Mouse (Mus musculus) monocyte, adult 5-6 weeks (primary cell): ENCODE results near the gene Uchl1. TPM values are rescaled to one million over a fixed set of nuclear protein-coding genes. Genes with fewer than 3 reads are reported as not detected.

ENCODE experiments used
- ATAC-seq: fragments of 153-309, 156-312 bp; replicated peaks from 2 replicates; pipeline ENCODE4 v1.8.0; 2017; ENCODE audit warnings: mild to moderate bottlenecking; ENCODE audit not compliant: low TSS enrichment, insufficient number of reproducible peaks, severe bottlenecking, poor library complexity, low FRiP score
- total RNA-seq: library from RNA; stranded (forward); fragments of 200-1000, 200-491, 200-594 nt; gene quantifications from 3 replicates; pipeline ENCODE4 v1.2.3, GENCODE M21; 2017

The Uchl1 gene
- total RNA-seq, 1 experiment from 2014 or later: not detected

- no peak for ATAC-seq
These were observed 26.1 kb downstream of the Uchl1 start for GRCm38 (mm10) chr5:66701951-66702350.

GRCm38 (mm10) chr5:66703317-66704004, 27.6 kb downstream of the Uchl1 start:
- no peak for ATAC-seq

- no peak for ATAC-seq
These were observed 32.0 kb downstream of the Uchl1 start for GRCm38 (mm10) chr5:66707859-66708258.

GRCm38 (mm10) chr5:66710445-66711019, 34.6 kb downstream of the Uchl1 start:
- no peak for ATAC-seq

- ATAC-seq: no peak
These were observed 36.9 kb downstream of the Uchl1 start for GRCm38 (mm10) chr5:66712801-66713200.

GRCm38 (mm10) chr5:66715498-66715931, 39.6 kb downstream of the Uchl1 start:
- no peak for ATAC-seq

DNA sequence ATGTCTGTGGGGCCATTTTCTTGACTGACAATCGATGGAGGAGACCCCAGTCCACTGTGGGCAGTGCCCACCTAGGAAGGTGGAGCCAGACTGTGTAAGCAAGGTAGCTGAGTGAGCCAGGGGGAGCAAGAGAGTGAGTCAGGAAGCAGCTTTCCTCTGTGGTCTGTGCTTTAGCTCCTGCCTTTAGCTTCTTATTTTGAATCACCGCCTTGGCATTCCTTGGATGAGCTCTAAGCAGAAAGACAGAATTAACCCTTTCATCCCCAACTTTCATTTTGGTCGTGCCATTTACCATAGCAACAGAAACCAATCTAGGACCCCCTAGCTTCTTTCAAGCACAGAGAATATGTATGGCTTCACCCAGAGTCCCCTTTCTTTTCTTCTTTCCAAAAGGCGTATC, 42.0 kb downstream of the Uchl1 start:
- ATAC-seq: no peak

- no peak for ATAC-seq
These were observed 42.5 kb downstream of the Uchl1 start for GRCm38 (mm10) chr5:66718413-66718812.

DNA sequence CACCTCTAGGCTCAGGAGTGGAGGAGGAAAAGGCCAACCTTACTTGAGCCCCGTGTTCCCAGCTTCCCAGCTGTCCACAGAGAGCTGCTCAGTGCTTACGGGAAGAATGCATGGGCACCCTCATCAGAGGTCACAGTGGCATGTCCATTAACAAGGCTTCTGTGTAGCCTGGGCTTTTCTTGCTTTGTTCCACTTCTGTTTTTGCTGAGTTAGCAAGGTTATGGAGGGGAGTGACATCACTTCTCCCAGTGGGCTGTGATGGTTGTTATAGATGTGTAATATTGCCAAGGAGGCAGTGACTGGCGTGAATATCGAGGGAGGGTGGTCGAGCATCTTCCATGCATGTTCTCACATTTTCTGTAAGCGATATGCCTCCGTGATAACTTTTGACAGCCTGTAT, 43.0 kb downstream of the Uchl1 start:
- no peak for ATAC-seq

DNA sequence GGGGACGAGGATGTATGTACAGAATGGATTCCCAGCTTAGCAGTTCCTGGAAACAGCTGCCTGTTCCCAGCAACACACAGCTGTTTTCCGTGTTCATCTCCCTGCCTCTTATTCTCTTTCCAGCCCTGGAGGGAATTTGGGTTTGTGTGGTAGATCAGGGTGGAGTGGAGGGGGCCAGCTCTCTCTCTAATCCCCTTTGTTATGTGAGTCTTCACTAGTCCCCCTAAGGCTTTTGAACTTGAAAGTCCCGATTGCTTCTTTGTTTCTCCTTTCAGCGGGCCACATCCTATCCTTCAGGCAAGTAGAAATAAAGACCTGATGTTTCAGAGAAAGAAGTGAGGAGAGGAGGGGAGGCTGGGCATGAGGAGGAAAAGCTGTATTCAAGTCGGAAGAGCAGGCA, 45.0 kb downstream of the Uchl1 start:
- no peak for ATAC-seq

- no peak for ATAC-seq
These were observed 46.7 kb downstream of the Uchl1 start for GRCm38 (mm10) chr5:66722586-66722985.

GRCm38 (mm10) chr5:66723037-66723436, 47.1 kb downstream of the Uchl1 start:
- ATAC-seq: no peak

DNA sequence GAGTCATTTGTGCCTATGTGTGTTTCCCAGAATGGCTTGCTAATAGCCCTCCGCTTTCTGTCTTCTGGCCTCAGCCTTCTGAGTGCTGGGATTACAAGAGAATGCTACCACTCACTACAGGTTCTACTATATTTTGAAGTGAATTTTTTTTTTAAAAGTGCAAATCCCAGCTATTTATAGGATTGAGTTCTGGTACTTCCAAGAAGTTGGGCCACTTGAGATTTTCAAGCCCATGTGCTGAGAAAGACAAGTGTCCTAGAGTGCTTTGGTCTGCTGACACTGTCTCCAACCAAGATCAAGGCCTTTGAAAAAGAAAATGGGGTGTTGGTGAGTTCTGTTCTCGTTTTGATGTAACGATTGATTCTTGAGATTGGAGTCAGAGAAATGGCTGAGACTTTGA, 47.7 kb downstream of the Uchl1 start:
- no peak for ATAC-seq

- ATAC-seq: no peak
These were observed 53.4 kb downstream of the Uchl1 start for GRCm38 (mm10) chr5:66729306-66729705.

DNA sequence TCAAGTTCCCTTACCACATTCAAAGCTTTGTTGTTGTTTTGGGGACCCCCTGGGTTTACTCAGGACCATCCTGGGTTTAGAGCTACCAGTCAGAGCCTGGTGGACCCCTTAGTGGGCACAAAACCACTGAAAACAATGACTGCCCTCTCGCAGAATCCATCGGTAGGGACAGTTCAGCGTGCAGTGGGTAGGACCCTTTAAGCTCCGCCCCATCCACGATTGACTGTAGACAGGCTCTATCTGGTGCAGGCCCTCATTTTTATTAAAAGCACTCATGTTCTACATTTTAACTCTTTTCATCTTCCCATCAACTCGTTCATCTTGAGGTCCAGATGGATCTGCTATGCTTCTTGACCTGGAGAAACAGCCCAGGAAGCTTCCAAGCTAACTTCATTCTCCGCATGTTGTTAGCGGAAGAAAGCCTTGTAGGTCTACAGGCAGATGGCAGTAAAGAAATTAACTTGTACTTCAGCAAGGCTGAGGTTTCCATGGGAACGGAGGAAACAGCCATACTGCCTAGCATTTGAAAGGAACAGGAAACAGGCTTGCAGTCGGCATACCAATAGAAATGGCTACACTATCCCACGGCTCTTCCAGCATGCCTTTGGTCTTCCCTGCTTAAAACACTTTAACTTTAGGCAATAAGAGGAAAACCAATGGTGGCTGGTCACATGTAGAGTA, 54.9 kb downstream of the Uchl1 start:
- ATAC-seq: no peak

DNA sequence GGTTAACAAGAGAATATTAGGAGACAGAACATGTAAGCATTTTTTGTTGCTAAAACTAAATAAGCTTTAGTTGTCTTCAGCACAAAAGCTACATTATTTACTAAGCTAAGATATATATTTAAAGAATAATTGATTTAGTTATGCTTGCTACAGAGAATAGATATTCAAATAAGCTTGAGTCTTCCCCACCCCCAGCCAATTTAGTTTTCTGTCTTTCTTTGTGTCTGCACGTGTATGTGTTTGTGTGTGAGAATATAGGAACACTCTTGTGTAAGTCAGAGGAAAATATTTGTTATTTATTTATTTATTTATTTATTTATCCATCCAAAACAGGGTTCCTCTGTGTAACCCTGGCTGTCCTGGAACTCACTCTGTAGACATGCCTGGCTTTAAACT, 55.4 kb downstream of the Uchl1 start:
- no peak for ATAC-seq

DNA sequence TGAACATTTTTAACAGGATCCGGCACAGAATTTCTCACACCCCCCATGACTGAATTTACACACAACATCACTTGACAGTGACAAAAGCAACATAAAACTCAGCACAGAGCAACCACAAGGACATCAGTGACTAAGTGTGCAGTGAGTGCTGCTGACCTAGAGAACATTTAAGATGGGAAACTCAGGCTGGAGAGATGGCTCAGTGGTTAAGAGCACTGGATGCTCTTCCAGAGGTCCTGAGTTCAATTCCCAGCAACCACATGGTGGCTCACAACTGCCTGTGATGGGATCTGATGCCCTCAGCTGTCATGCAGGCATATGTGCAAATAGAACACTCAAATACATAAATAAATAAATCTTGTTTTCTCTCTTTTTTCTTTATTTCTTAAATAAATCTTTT, 57.7 kb downstream of the Uchl1 start:
- no peak for ATAC-seq
